Mouse (Mus musculus) MN1 (cell line): ENCODE results near the gene Irf8.
"Not testable (repeated sequence)": the region's sequence is repeated elsewhere in the genome, so short reads cannot be mapped to it uniquely, and the experiment has no call there.

Experiments
- DNase-seq: peaks from one replicate; pipeline ENCODE4 v3.0.0-alpha.2; 2016; ENCODE audit warnings: low spot score

Irf8 gene

GRCm38 (mm10) chr8:120723025-120723424 lies 13.1 kb upstream of the Irf8 start:
- DNase-seq: no peak

DNA sequence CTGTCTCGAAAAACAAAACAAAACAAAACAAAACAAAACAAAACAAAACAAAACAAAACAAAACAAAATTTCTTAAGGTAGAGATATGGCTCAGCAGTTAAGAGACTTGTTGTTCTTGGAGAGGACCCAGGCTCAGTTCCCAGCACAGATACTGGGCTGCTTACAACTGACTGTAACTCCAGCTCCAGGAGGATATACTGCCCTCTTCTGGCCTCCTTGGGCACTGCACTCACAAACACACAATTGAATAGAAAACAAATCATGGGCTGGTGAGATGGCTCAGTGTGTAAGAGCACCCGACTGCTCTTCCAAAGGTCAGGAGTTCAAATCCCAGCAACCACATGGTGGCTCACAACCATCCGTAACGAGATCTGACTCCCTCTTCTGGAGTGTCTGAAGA lies 12.1 kb upstream of the Irf8 start:
- DNase-seq: not testable (repeated sequence)

- no peak for DNase-seq
These were observed 11.2 kb upstream of the Irf8 start for GRCm38 (mm10) chr8:120724816-120725575.

GRCm38 (mm10) chr8:120725576-120725950 lies 10.6 kb upstream of the Irf8 start:
- DNase-seq: no peak

- DNase-seq: no peak
These were observed 10.1 kb upstream of the Irf8 start for GRCm38 (mm10) chr8:120726051-120726450.

GRCm38 (mm10) chr8:120728488-120729160 lies 7.5 kb upstream of the Irf8 start:
- no peak for DNase-seq

DNA sequence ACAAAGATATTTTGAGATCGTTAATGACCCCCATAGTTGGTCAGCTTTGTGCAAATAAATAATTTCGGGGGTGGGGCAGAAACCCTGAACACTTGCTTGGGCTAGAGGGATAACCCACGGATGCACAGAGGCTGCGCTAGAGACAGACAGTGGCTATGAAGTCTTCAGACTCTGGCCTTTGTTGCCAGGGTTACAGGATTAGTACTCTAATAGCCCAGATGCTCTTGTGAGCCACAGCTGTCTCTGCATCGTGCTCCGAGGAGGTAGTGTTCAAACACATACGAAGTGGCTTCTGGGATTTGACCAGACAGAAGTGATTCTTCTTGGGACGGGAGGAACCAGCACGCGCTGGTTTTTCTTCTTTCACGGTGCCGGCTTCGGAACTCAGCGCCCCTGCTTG lies 4.6 kb upstream of the Irf8 start:
- DNase-seq: no peak

GRCm38 (mm10) chr8:120732068-120732467 lies 4.1 kb upstream of the Irf8 start:
- DNase-seq: no peak

- DNase-seq: no peak
These were observed 328 bp downstream of the Irf8 start for GRCm38 (mm10) chr8:120736486-120736885.

DNA sequence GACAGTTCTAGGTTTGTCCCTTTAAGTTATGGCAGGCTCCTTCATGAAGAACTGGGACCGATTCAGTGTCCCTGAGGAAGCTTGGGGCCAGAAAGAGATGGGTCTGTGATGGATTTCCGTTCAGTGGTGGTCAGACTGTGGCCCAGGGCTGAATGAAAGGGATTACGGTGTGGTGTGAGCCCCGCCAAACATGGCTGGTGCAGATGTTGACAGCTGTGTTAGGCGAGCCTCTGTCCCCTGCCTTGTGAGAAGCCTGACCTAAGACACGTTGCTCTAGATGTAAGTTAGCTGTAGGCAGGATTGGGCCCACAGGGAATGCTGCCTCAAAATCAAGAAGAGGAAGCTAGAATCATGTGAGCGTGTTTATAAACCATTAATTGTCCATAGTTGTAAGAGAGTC lies 1.0 kb downstream of the Irf8 start:
- DNase-seq: no peak

DNA sequence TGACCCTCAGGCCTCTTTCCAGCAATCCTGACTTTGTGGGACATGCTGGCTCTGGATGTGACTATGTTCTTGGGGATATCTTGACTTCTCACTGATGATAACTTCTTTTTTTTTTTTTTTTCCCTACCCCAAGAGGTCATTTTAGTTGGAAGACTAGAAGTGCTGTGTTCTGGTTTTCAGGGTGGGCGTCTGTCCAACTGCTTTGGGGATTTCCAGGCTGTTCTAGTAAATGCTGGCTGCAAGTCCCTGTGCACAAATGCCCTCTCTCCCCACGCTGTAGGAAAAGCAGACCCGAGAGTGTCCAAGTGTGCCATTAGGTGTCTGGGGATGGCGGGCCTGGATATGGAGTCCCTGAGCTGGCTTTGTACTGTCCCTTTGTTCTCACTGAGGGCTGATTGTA lies 2.6 kb downstream of the Irf8 start:
- no peak for DNase-seq

DNA sequence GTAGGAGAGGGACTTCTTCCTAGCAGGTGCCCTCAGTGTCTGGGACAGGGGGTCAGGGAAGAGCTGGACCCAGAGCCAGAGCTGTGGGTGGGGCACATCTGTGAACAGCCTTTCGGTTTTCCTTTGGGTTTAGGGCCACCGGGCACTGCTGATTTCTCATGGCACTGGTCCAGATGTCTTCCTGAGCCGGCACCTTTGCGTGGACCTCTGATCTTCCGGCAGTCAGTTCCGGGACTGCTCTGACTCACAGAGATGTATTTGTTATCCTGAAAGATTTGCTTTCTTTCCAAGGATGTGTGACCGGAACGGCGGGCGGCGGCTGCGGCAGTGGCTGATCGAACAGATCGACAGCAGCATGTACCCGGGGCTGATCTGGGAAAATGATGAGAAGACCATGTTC lies 3.4 kb downstream of the Irf8 start:
- no peak for DNase-seq

DNA sequence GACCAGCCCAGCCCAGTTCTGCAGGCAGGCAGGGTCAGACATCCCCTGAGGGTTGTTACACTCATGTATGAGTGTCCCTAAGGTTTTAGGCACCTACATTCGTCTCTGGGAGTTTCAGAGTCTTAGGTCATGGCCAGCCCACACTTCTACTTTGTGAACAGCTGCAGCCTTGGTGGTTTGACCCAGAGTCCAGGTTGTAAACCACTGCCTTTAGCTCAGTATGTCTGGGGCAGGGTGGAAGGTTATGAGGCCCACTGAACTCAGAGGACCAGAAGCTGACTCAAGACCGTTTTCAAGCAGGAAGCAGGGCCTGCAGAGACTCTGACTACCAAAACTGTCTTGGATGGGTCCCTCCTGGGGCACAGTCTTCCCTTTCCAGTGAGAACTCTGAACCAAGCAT lies 4.4 kb downstream of the Irf8 start:
- DNase-seq: no peak

DNA sequence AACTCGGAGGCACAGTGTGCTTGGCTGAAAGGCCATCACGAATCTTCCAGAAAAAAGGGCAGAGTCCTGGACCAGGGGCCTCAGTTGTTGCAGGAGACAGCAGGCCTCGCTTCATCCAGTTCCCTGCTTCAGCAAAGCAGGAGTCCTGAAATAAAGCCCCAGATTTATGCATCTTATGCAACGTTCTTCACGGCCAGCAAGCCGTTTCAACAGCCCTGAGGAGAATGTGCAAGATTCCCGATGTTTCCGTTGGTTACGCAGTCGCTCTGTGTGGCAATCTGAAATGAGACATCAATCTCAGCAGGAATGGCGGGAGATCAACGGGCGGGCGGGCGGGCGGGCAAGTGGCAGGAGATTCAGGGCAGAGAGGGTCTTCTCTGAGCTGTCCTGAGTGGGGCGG lies 4.8 kb downstream of the Irf8 start:
- DNase-seq: no peak

- no peak for DNase-seq
These were observed 5.8 kb downstream of the Irf8 start for GRCm38 (mm10) chr8:120741815-120742530.

DNA sequence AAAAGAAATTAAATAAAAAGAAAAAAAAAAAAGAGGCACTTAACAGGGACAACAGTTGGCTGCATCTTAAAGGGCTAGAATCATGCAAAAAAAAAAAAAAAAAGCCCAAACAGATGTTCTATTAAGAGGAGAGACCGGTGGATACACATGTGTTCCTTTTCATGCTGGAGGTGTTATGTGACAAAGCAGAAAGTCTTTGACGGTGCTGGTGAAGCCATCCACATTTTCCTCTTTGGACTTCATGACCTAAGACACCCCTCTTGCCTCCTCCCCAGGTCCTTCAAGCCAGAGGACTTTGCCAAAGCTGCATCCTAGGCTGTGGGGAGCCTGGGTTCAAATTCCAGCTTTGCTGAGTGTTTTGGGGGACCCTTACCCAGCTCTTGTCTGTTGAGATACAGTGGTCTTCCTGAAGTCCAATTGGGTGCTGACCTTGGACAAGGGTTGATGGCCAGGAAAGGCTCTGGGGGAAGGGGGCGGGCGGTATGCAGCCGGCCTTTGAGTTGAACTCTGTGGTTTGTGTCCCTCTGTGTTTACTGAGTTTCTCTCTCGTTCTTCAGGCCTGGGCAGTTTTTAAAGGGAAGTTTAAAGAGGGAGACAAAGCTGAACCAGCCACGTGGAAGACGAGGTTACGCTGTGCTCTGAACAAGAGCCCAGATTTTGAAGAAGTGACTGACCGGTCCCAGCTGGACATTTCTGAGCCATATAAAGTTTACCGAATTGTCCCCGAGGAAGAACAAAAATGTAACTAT lies 7.2 kb downstream of the Irf8 start:
- no peak for DNase-seq

DNA sequence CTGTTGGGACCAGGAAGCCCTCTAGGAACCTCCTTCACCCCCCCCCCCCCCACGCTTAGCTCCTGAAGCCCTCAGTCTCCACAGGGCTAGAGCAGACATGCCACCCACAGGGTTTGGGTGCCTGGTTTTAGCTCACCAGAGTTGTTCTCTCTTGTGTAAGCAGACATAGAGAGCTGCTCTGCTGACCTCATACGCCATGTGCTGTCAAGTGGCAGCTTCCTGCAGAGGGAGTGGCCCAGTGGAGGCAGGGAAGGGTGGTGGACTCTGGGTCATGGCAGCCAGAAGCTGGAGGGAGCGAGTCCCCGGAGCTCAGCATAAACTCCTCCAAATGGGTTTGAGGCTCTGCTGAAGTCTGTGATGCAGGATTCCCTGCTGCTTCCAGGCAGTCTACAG lies 7.7 kb downstream of the Irf8 start:
- no peak for DNase-seq

- no peak for DNase-seq
These were observed 8.3 kb downstream of the Irf8 start for GRCm38 (mm10) chr8:120744448-120744847.

DNA sequence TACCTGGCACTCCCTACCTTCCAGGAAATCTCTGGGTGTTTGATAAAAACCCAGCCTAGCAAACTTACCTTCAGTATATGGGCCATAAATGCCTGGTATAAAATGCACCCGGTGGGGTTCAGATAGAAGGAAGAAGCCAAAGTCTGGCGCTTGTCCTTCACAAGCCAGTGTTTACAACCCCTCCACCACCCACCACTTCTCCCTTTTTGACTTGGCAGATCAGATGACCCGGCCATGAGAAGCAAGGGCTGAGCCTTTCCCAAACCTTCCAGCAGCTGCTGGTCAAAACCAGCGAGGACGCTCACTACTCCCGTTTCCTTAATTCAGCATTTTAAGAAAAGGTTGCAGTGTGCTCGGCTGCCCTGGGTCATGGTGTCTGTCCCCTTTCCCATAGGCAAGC lies 9.1 kb downstream of the Irf8 start:
- no peak for DNase-seq

DNA sequence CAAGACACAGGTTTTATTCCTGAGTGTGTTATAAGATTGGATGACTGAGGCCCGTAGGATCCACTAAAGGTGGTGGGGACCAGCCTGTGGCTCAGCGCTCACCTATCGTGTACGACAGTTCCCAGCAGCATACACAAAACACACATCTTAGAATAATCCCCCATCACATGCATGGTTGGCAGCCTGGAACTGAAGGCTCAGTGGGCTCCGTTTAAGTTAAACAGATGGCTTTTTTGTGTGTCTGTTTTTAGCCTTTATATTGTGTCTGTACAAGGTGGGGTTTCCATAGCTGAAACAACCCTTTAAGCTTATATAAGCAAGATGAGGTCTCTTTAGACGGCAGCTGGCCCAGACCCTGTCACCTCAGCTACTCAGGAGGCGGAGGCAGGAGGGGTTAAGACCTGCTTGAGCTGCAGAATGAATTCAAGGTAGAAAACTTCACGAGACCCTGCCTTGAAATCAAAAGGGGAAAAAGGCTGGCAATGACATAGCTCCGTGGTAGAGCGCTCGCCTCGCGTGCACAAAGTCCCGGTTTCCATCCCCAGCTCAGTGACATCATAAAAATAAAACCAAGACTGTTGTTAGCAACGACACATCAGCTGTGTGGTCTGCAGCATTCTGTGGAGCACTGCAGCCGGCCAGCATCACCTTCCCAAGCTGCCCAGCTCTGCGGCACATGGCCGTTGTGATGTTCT lies 10.0 kb downstream of the Irf8 start:
- DNase-seq: no peak

GRCm38 (mm10) chr8:120747286-120747685 lies 11.1 kb downstream of the Irf8 start:
- DNase-seq: no peak

GRCm38 (mm10) chr8:120750616-120751015 lies 14.5 kb downstream of the Irf8 start:
- DNase-seq: no peak
